Mouse (Mus musculus): ENCODE data around the gene Rps19bp1. TPM values are rescaled to one million over a fixed set of nuclear protein-coding genes. Genes with fewer than 3 reads are reported as not detected.

Gene Rps19bp1
- polyA plus RNA-seq, 1 experiment from 2014 or later = 36.1 TPM

DNA sequence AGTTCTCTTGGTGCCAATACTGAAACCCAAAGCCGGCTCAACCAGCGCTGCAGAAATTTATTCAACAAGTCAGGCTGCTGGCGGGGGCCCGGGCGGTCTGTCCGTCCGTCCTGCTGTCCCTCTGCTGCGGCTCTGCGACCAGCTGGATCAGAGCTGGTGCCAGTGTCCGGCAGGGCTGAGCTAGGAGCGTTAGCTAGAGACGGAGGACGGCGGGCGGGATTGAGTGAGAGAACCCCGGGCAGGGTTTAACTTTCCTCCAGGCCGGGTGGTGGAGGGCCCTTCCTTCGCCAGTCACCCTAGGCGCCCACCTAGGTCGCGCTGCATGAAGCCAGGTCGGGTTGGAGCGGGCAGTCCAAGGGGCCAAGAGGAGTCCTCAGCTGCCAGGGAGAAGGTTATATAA, 23.9 kb upstream of the Rps19bp1 start:
- ATAC-seq (no peak), DNase-seq (ENCODE audit: low spot score) (no peak)
- Histone ChIP-seq H3K4me2 (replicated peaks; ENCODE audit: low read depth, low read length) (peak overlapping the region; percentile 53; the same call in 1 of the 2 replicates), H3K27me3 (replicated peaks; ENCODE audit: insufficient read depth, low read length) (peaks cover 40% of the 10 kb centered on the region), H3K9me3 (ENCODE audit: low read length) (no peaks in the 10 kb centered on the region), H3K4me3 (ENCODE audit: low read depth, low read length) (peak overlapping the region; percentile 31; the same call in 1 of the 2 replicates), H3K27ac (ENCODE audit: low read length) (no peak overlapping the region), H3K9ac (replicated peaks; ENCODE audit: low read depth) (no peak overlapping the region), H3K36me3 (ENCODE audit: insufficient read depth, low read length) (no peaks in the 10 kb centered on the region), H3K4me1 (ENCODE audit: insufficient read depth, low read depth, low read length) (no peaks in the 10 kb centered on the region; the same call in 1 of the 2 replicates)
- 3% methylated on average over 21 of the region's 23 CpGs for WGBS
- TF ChIP-seq EP300 (IDR thresholded peaks at IDR 0.05) (no peak), CTCF (IDR thresholded peaks at IDR 0.05) (no peak)

DNA sequence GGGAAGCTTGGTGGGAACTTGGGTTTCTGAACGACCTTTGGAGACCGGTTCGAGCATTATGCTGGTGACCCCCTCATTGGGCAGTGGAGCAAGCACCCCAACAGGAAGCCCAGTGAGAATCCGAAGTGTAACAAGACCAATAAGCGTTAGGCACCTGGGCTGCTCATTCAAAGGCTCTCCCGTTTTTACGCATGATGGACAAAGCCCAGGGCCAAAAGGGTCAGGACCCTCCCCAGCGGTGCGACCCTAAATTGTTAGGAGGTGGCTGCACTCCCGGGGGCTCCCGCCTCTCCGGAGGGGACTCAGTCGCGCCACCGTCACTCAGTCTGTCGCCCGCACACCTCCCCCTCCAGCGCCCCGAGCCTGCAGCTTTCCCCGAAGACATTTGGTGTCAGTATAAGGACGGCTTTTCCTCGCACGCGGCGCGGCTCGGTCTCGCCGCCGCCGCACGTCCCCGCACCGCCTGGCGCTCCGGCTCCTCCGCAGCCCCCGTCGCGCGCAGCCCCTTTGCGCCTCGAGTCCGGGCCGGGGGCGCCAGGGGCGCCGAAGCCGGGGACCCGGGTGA, 22.8 kb upstream of the Rps19bp1 start, which contains the start of gene Cacna1i:
Cacna1i (plus strand) TSS at position 388 of the 565 bp plus-strand sequence.
- 2% methylated on average over 27 of the region's 50 CpGs for WGBS
- TF ChIP-seq EP300 (IDR thresholded peaks at IDR 0.05) = no peak
- TF ChIP-seq CTCF (IDR thresholded peaks at IDR 0.05) = no peak
- Histone ChIP-seq H3K9ac (replicated peaks; ENCODE audit: low read depth) (no peak within 1 kb of the TSS), H3K36me3 (ENCODE audit: insufficient read depth, low read length) (no peaks in the 10 kb centered on the region), H3K27me3 (replicated peaks; ENCODE audit: insufficient read depth, low read length) (peaks cover 40% of the 10 kb centered on the region), H3K9me3 (ENCODE audit: low read length) (no peaks in the 10 kb centered on the region), H3K4me1 (ENCODE audit: insufficient read depth, low read depth, low read length) (no peaks in the 10 kb centered on the region; the same call in 1 of the 2 replicates), H3K4me2 (replicated peaks; ENCODE audit: low read depth, low read length) (peak within 1 kb of the TSS; percentile 53), H3K4me3 (ENCODE audit: low read depth, low read length) (peak within 1 kb of the TSS; percentile 31; the same call in 1 of the 2 replicates), H3K27ac (ENCODE audit: low read length) (no peak within 1 kb of the TSS)
- DNase-seq (ENCODE audit: low spot score) = no peak
- no peak for ATAC-seq

DNA sequence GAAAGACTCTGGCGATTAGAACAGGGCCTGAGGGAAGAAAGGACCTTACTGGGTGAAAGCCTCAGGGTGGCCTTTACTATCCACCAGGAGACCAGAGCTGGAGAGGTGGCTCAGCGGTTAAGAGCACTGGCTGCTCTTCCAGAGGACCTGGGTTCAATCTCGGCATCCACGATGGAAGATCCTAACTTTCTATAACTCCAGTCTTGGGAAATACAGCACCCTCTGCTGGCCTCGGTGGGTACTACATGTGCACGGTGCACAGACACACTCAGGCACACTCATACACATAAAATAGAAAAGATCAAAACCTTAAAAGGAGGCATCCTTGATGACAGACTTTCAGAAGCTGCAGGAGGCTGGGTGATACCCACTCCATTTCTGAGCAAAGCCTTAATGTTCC, 16.5 kb upstream of the Rps19bp1 start:
- 28% methylated on average over 6 of the region's 6 CpGs for WGBS
- ATAC-seq (no peak), DNase-seq (ENCODE audit: low spot score) (no peak)

GRCm38 (mm10) chr15:80279053-80279452, 14.9 kb upstream of the Rps19bp1 start:
- H3K27ac ChIP-seq (ENCODE audit: low read length) = no peak overlapping the region
- 76% methylated on average over 2 of the region's 2 CpGs for WGBS
- H3K4me3 ChIP-seq (ENCODE audit: low read depth, low read length) = no peak overlapping the region
- no peaks in the 10 kb centered on the region for H3K27me3 ChIP-seq (replicated peaks; ENCODE audit: insufficient read depth, low read length)
- no peak for ATAC-seq
- TF ChIP-seq CTCF (IDR thresholded peaks at IDR 0.05) (no peak), EP300 (IDR thresholded peaks at IDR 0.05) (no peak)
- H3K4me2 ChIP-seq (replicated peaks; ENCODE audit: low read depth, low read length) = no peak overlapping the region
- no peak overlapping the region for H3K9ac ChIP-seq (replicated peaks; ENCODE audit: low read depth)
- no peaks in the 10 kb centered on the region for H3K9me3 ChIP-seq (ENCODE audit: low read length)
- H3K36me3 ChIP-seq (ENCODE audit: insufficient read depth, low read length) = no peaks in the 10 kb centered on the region
- H3K4me1 ChIP-seq (ENCODE audit: insufficient read depth, low read depth, low read length) = no peaks in the 10 kb centered on the region
- no peak for DNase-seq (ENCODE audit: low spot score)

More for the DNA sequence above, 16.5 kb upstream of the Rps19bp1 start:
- Histone ChIP-seq H3K9me3 (ENCODE audit: low read length) (no peaks in the 10 kb centered on the region), H3K4me3 (ENCODE audit: low read depth, low read length) (no peak overlapping the region), H3K27ac (ENCODE audit: low read length) (no peak overlapping the region), H3K9ac (replicated peaks; ENCODE audit: low read depth) (no peak overlapping the region), H3K36me3 (ENCODE audit: insufficient read depth, low read length) (no peaks in the 10 kb centered on the region), H3K27me3 (replicated peaks; ENCODE audit: insufficient read depth, low read length) (peaks cover 1% of the 10 kb centered on the region; the same call in 1 of the 2 replicates), H3K4me2 (replicated peaks; ENCODE audit: low read depth, low read length) (no peak overlapping the region), H3K4me1 (ENCODE audit: insufficient read depth, low read depth, low read length) (no peaks in the 10 kb centered on the region)
- TF ChIP-seq EP300 (IDR thresholded peaks at IDR 0.05) = no peak
- peak; percentile 75 for TF ChIP-seq CTCF (IDR thresholded peaks at IDR 0.05)

DNA sequence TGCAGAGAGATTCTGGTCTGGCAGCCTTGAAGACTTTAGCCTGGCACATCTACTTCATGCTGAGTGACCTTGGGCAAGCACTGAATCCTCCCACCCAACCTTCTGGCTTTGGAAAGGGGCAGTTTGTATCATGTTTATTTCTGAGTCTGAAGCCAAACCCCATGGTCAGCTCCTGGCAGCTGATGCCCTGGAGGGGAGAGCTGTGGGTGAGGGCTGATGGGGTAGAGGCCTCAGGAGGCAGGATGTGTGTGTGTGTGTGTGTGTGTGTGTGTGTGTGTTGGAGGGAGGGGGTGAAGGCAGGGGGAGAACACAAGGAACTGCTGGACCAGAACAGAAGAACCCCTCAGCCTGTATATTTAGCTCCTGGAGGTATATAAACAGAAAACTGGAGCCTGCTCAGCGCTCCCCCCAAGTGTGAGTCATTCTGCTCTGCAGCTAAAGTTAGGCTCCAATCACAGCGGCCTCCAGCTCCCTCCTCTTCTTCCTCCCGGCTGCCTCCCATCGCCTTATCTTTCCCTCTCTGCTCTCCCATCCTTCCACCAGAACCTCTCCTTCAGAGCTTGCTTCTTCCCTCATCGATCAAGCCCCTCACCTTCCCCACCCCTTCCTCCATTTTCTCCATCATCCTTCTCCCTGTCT, 14.1 kb upstream of the Rps19bp1 start:
- Histone ChIP-seq H3K4me3 (ENCODE audit: low read depth, low read length) (no peak overlapping the region), H3K9ac (replicated peaks; ENCODE audit: low read depth) (no peak overlapping the region), H3K4me2 (replicated peaks; ENCODE audit: low read depth, low read length) (no peak overlapping the region), H3K4me1 (ENCODE audit: insufficient read depth, low read depth, low read length) (no peaks in the 10 kb centered on the region), H3K9me3 (ENCODE audit: low read length) (no peaks in the 10 kb centered on the region), H3K27me3 (replicated peaks; ENCODE audit: insufficient read depth, low read length) (no peaks in the 10 kb centered on the region), H3K36me3 (ENCODE audit: insufficient read depth, low read length) (no peaks in the 10 kb centered on the region), H3K27ac (ENCODE audit: low read length) (no peak overlapping the region)
- DNase-seq (ENCODE audit: low spot score) (no peak), ATAC-seq (no peak)
- 48% methylated on average over 5 of the region's 5 CpGs for WGBS
- no peak for TF ChIP-seq CTCF (IDR thresholded peaks at IDR 0.05)
- no peak for TF ChIP-seq EP300 (IDR thresholded peaks at IDR 0.05)

GRCm38 (mm10) chr15:80277625-80278024, 13.5 kb upstream of the Rps19bp1 start:
- Histone ChIP-seq H3K27ac (ENCODE audit: low read length) (no peak overlapping the region), H3K36me3 (ENCODE audit: insufficient read depth, low read length) (no peaks in the 10 kb centered on the region), H3K9me3 (ENCODE audit: low read length) (no peaks in the 10 kb centered on the region), H3K27me3 (replicated peaks; ENCODE audit: insufficient read depth, low read length) (no peaks in the 10 kb centered on the region), H3K9ac (replicated peaks; ENCODE audit: low read depth) (no peak overlapping the region), H3K4me2 (replicated peaks; ENCODE audit: low read depth, low read length) (no peak overlapping the region), H3K4me1 (ENCODE audit: insufficient read depth, low read depth, low read length) (no peaks in the 10 kb centered on the region), H3K4me3 (ENCODE audit: low read depth, low read length) (no peak overlapping the region)
- TF ChIP-seq EP300 (IDR thresholded peaks at IDR 0.05) (no peak), CTCF (IDR thresholded peaks at IDR 0.05) (no peak)
- DNase-seq (ENCODE audit: low spot score) (peak; percentile 68), ATAC-seq (no peak)
- 2% methylated on average over 6 of the region's 6 CpGs for WGBS
